Mouse (Mus musculus) stomach, embryonic 16.5 days (tissue): ENCODE measurements around the gene Fam92b. TPM values are rescaled to one million over a fixed set of nuclear protein-coding genes. Genes with fewer than 3 reads are reported as not detected.

Experiments
- ATAC-seq: fragments of 200-750 bp; cut with Nextera tagmentation; 2 replicates; pipeline ENCODE4 v1.8.0; 2017; ENCODE audit warnings: moderate number of reproducible peaks, moderate TSS enrichment; ENCODE audit not compliant: insufficient read depth, low FRiP score
- H3K27ac ChIP-seq: fragments of 300-500 bp; sonication (generic); 2 replicates; pipeline ENCODE4 v1.5.1; 2014; ENCODE audit warnings: low read length
- H3K27me3 ChIP-seq: fragments of 300-500 bp; sonication (generic); 2 replicates; pipeline ENCODE4 v1.6.1; 2014; ENCODE audit warnings: low read length, control low read depth, mixed read lengths; ENCODE audit not compliant: control insufficient read depth, insufficient read depth
- H3K36me3 ChIP-seq: fragments of 300-500 bp; sonication (generic); 2 replicates; pipeline ENCODE4 v1.6.1; 2014; ENCODE audit warnings: low read length; ENCODE audit not compliant: control insufficient read depth, insufficient read depth
- H3K4me1 ChIP-seq: fragments of 300-500 bp; sonication (generic); 2 replicates; pipeline ENCODE4 v1.6.1; 2014; ENCODE audit warnings: low read length, control low read depth, mixed read lengths; ENCODE audit not compliant: control insufficient read depth, insufficient read depth
- H3K4me2 ChIP-seq: fragments of 300-500 bp; sonication (generic); 2 replicates; pipeline ENCODE4 v1.6.1; 2014; ENCODE audit warnings: low read depth, low read length, mixed read lengths
- H3K4me3 ChIP-seq: fragments of 300-500 bp; sonication (generic); replicated peaks from 2 replicates; pipeline ENCODE4 v1.5.1; 2014; ENCODE audit warnings: mild to moderate bottlenecking, low read length
- H3K9ac ChIP-seq: fragments of 300-500 bp; sonication (generic); 2 replicates; pipeline ENCODE4 v1.6.1; 2014; ENCODE audit warnings: low read length
- H3K9me3 ChIP-seq: fragments of 300-500 bp; sonication (generic); replicated peaks from 2 replicates; pipeline ENCODE4 v1.6.1; 2016; ENCODE audit warnings: low read length, control low read depth; ENCODE audit not compliant: control insufficient read depth
- WGBS: fragments of 180-500 bp; shearing (Covaris S2); extraction: QIAGEN DNeasy Blood & Tissue Kit; methylation state at CpG from one replicate; pipeline ENCODE4 v1.1.7; 2014; 5-methylcytosine and 5-hydroxymethylcytosine counted together
- polyA plus RNA-seq: library from polyadenylated mRNA; unstranded; fragments of >200 nt; fragmentation: Nextera tagmentation; extraction: Ambion mirVana; gene quantifications from 2 replicates; pipeline ENCODE4 v1.2.1, GENCODE M21; 2015

The Fam92b gene
- polyA plus RNA-seq, 1 experiment from 2014 or later: 0.72 TPM

DNA sequence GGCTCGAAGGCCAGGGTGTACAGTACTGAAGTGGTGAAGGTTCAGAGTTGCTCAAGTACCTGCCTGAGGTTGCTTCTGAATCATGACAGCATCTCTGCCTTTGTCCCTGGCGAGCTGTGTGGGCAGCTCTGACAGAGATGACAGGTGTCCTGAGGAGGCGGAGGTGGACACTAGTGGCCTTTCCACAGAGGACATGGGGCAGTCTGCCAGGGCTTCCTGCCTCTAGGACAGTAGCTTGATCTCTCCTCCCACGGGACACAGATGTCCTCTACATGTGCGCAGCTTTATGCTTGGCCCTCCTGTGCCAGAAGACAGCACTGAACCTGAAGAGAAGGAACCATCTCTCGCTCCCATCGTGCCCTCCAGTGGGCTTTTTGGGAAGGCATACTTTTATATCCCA, 44.1 kb downstream of the Fam92b start:
- H3K4me1 ChIP-seq: 0 out of 2 replicates have a peak, but pooled peaks cover 2% of the 10 kb centered on the region
- no peak overlapping the region for H3K4me2 ChIP-seq
- ATAC-seq: no peak
- H3K9me3 ChIP-seq: no peaks in the 10 kb centered on the region; the same call in 1 of the 2 replicates
- H3K27ac ChIP-seq: no peak overlapping the region
- no peak overlapping the region for H3K9ac ChIP-seq
- H3K27me3 ChIP-seq: no peaks in the 10 kb centered on the region
- H3K36me3 ChIP-seq: no peaks in the 10 kb centered on the region
- no peak overlapping the region for H3K4me3 ChIP-seq
- WGBS: 76% methylated on average over 7 of the region's 7 CpGs

DNA sequence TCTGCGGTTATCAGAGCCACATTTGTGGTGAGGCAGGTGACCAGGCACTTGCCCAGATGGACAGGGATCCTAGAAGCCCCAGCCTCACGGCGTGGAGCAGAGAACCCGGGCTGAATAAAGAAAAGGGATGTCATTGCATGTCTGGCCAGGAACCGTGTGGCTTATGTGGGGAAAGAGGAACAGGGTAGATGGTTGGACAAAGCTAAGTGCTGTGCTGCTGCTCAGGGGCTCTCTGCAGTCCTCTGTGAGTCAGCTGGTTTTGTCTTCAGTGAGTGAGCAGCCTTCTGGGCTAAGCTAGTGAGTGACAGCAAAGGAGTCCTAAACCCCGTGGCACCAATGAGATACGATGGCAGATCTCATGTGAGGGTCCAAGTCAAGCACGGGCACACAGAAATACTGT, 46.1 kb downstream of the Fam92b start:
- Histone ChIP-seq H3K4me3 (no peak overlapping the region), H3K36me3 (no peaks in the 10 kb centered on the region), H3K27ac (no peak overlapping the region), H3K9me3 (no peaks in the 10 kb centered on the region; the same call in 1 of the 2 replicates), H3K27me3 (no peaks in the 10 kb centered on the region), H3K4me2 (no peak overlapping the region), H3K4me1 (peaks cover 10% of the 10 kb centered on the region; the same call in 1 of the 2 replicates), H3K9ac (no peak overlapping the region)
- WGBS: 88% methylated on average over 8 of the region's 8 CpGs
- ATAC-seq: no peak

DNA sequence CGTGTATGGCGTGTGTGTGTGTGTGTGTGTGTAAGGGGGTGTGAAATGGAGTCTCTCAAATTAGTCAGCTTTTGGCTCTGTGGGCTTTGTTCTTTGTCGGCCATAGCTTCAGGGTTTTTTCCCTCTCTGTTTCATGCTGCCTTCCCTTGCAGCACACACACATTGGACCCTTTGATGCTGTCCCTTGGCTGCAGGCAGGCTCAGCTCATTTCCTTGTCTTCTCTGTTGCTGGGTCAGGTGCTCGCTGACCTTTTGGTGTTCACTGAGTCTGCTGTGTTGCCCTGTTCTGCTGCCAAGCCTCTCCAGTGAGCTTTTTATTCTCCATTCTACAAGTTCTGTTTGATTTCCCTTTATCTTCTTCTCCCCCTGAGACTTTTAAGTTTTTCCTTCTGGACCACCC, 47.7 kb downstream of the Fam92b start:
- no peaks in the 10 kb centered on the region for H3K36me3 ChIP-seq

DNA sequence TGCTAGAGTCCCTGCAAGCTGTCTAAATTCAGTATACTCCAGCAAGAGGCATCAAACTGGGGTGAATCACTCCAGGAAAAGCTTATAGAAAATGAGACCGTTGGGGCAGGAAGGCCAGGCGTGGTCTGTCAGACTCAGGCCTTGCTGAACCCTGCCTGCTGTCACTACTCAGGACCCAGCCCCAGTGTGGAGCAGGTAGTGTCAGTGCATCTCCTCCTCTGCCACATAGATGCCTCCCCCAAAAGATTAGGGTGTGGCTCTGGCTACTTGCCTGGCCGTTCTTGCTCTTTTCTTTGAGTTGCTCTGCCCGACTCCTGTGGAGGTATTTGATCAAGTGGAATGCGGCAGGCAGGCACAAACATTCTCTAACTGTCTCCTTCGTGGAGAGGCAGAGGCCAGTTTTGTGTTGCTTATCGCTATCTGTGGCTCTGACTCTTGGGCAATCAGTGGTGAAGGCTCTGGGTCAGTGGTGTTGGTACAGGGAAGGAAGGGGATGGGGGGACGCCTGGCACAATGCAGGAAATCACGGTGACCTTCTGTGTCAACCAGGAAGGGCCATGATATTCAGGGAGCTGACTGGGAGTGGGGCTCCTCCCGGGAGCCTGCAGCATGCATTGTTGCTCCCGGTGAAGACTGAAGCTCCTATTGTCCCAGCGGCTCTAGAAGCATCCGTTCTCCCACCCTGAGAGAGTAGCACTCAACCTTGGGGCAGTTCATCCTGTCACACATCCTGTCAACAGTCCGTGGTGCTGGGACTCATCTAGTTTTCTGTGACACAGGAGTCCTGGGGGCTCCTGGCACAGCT, 50.7 kb downstream of the Fam92b start:
- Histone ChIP-seq H3K4me3 (no peak overlapping the region), H3K9me3 (no peaks in the 10 kb centered on the region; the same call in 1 of the 2 replicates), H3K27me3 (no peaks in the 10 kb centered on the region), H3K4me2 (no peak overlapping the region), H3K4me1 (peaks cover 26% of the 10 kb centered on the region), H3K27ac (peak overlapping the region; percentile 65), H3K9ac (peak overlapping the region; percentile 28; the same call in 1 of the 2 replicates), H3K36me3 (no peaks in the 10 kb centered on the region)
- WGBS: 25% methylated on average over 14 of the region's 14 CpGs
- ATAC-seq: peak; percentile 51; the same call in 1 of the 2 replicates

More for the DNA sequence above, 47.7 kb downstream of the Fam92b start:
- WGBS: 78% methylated on average over 4 of the region's 4 CpGs
- Histone ChIP-seq H3K27ac (no peak overlapping the region), H3K9me3 (no peaks in the 10 kb centered on the region; the same call in 1 of the 2 replicates), H3K27me3 (no peaks in the 10 kb centered on the region), H3K4me1 (peaks cover 18% of the 10 kb centered on the region), H3K9ac (no peak overlapping the region), H3K4me3 (no peak overlapping the region), H3K4me2 (no peak overlapping the region)
- no peak for ATAC-seq

DNA sequence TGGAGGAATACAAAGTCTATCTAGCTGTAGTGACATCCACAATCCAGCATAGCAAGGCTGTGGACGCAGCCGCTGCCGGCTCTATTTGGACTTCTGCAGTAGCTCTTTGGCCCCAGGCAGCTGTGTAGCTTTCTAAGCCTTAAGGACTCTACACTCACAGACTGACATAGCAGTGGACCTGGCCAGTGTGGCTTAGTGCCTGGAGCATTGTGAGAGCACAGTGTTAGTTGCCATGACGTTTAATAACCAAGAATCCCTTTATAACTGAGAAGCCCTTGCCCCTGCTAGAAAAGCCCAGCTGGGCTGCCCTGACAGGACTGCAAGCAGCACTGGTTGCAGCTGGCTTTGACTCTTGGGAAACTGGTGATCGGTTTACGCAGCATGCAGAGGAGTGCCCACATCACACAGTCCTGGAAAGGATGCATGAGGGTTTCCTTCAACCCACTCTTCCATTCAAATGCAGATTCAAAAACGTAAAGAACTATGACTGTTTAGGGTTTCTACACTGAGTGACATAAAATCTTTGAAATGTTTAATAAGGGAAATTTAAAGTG, 52.4 kb downstream of the Fam92b start:
- peaks cover 26% of the 10 kb centered on the region for H3K4me1 ChIP-seq
- H3K9ac ChIP-seq: no peak overlapping the region
- WGBS: 54% methylated on average over 7 of the region's 7 CpGs
- no peaks in the 10 kb centered on the region; the same call in 1 of the 2 replicates for H3K9me3 ChIP-seq
- no peak overlapping the region for H3K4me2 ChIP-seq
- H3K27me3 ChIP-seq: no peaks in the 10 kb centered on the region
- no peaks in the 10 kb centered on the region for H3K36me3 ChIP-seq
- no peak overlapping the region for H3K4me3 ChIP-seq
- no peak for ATAC-seq
- no peak overlapping the region for H3K27ac ChIP-seq

- ATAC-seq: no peak
- Histone ChIP-seq H3K4me2 (no peak overlapping the region), H3K4me3 (no peak overlapping the region), H3K27me3 (no peaks in the 10 kb centered on the region), H3K27ac (peak overlapping the region; percentile 13; the same call in 1 of the 2 replicates), H3K4me1 (peaks cover 26% of the 10 kb centered on the region), H3K9me3 (no peaks in the 10 kb centered on the region; the same call in 1 of the 2 replicates), H3K36me3 (no peaks in the 10 kb centered on the region), H3K9ac (no peak overlapping the region)
- WGBS: 26% methylated on average over 6 of the region's 6 CpGs
Measured at GRCm38 (mm10) chr8:120124261-120124660, 53.0 kb downstream of the Fam92b start.

DNA sequence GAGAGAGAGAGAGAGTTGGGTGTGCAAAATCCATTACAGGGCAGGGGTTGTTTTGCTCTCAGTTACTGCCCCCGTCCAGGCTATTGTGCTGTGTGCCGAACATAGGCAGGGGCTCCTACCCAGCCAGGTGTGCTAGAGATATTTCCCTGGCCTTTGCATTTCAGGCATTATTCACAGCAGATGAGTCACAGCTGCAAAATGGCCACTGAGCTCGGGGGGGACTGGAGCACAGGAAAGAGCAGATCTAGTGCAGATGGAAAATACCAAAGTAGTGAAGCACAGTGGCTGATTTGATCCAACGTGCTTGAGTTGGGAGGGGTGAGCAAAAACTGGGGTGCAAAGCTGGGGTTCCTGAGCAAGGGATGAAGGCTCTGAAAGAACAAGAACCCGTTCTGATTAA, 56.3 kb downstream of the Fam92b start:
- Histone ChIP-seq H3K4me2 (no peak overlapping the region), H3K36me3 (no peaks in the 10 kb centered on the region), H3K9me3 (no peaks in the 10 kb centered on the region), H3K27ac (no peak overlapping the region), H3K27me3 (peaks cover 7% of the 10 kb centered on the region), H3K4me1 (peaks cover 14% of the 10 kb centered on the region), H3K9ac (no peak overlapping the region), H3K4me3 (no peak overlapping the region)
- no peak for ATAC-seq
- 47% methylated on average over 5 of the region's 5 CpGs for WGBS

GRCm38 (mm10) chr8:120119931-120120330, 57.3 kb downstream of the Fam92b start:
- no peak overlapping the region for H3K4me3 ChIP-seq
- H3K27ac ChIP-seq: no peak overlapping the region
- peaks cover 16% of the 10 kb centered on the region for H3K27me3 ChIP-seq
- H3K4me2 ChIP-seq: no peak overlapping the region
- H3K9me3 ChIP-seq: no peaks in the 10 kb centered on the region
- H3K9ac ChIP-seq: no peak overlapping the region
- 80% methylated on average over 6 of the region's 6 CpGs for WGBS
- no peak for ATAC-seq
- no peaks in the 10 kb centered on the region for H3K36me3 ChIP-seq
- H3K4me1 ChIP-seq: peaks cover 12% of the 10 kb centered on the region

DNA sequence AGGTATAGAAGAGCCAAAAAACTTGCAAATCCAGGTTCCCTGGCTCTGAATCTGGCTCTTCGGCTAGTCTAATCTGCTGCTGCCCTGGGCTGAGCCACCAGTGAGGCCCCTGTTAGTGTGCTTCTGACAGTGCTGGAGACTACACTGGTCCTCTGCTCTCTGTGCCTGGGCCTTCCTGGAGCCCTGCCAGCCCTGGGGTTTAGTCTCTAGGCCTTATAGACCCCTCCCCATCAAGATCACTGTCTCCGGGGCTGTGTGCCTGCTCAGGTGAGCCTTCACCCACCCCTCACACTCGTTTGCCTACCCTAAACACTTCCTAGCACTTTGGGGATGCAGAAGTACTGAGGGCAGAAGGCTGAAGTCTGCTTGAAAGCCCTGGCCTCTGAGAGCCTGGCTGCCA, 57.8 kb downstream of the Fam92b start:
- H3K4me2 ChIP-seq: no peak overlapping the region
- H3K9ac ChIP-seq: 0 out of 2 replicates have a peak overlapping the region, but pooled peaks have one; percentile 19
- H3K27me3 ChIP-seq: peaks cover 16% of the 10 kb centered on the region
- no peak for ATAC-seq
- no peak overlapping the region for H3K4me3 ChIP-seq
- 57% methylated on average over 3 of the region's 3 CpGs for WGBS
- no peaks in the 10 kb centered on the region for H3K9me3 ChIP-seq
- peaks cover 8% of the 10 kb centered on the region for H3K4me1 ChIP-seq
- H3K27ac ChIP-seq: no peak overlapping the region
- H3K36me3 ChIP-seq: no peaks in the 10 kb centered on the region
